Mouse (Mus musculus) brain, embryonic 14.5 days (tissue): ENCODE data around the gene Ndufa6.

ENCODE experiments used
- CTCF ChIP-seq: fragments of 200-500 bp; IDR thresholded peaks from 2 replicates; pipeline ENCODE4 v1.5.1; 2012; ENCODE audit warnings: inconsistent platforms, mild to moderate bottlenecking, moderate library complexity, borderline replicate concordance; ENCODE audit not compliant: insufficient read depth, insufficient read length; ENCODE audit errors: extremely low read depth
- POLR2A ChIP-seq: fragments of 200-500 bp; IDR thresholded peaks from 2 replicates; pipeline ENCODE4 v1.6.1; 2012; ENCODE audit warnings: mild to moderate bottlenecking, inconsistent platforms, borderline replicate concordance; ENCODE audit not compliant: poor library complexity, insufficient read depth, insufficient read length, severe bottlenecking; ENCODE audit errors: extremely low read depth

- no peak for TF ChIP-seq CTCF
- no peak for TF ChIP-seq POLR2A
Observed at GRCm38 (mm10) chr15:82337875-82338274, 16.2 kb downstream of the Ndufa6 start.
